Mouse (Mus musculus): Measurements from ENCODE around the gene Apol9b.

DNA sequence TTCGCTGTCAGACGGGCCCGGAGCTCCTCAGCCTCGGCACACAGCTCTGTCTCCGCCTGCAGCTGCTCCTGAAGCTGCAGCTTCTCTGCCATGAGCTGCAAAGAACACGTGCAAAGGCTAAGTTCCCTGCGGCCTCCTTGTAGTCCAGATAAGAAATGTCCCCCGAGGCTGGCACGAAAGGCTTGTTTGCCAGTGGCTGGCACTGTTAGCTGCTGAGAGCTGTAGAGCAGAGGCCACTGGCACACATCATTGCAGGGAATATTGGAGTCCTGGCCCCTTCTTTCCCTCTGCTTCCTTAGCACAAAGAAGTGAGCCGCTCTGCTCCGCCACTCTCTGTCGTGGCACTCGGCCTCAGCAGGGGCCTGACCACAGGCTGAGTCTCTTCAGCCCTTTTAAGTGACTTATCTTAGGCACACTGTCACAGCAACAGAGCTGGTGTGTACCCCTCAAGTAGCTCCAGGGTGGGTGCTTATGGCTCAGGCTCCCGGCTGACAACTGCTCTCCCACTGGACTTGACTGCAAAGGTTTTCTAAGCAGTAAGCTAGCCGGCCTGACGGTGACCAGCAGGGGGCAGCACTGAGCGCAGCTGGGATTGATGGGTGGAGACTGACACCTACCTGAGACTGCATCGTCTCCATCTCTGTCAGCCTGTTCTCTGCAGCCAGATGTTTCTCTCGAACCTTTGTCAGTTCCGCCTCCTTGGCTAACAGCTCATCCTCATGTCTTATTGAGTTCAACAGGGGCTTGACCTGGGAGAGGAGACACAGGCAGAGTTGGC is 46.5 kb downstream of the Apol9b start:
- TF ChIP-seq CTCF (IDR thresholded peaks at IDR 0.05; ENCODE audit: extremely low read depth, insufficient read depth, insufficient read length, insufficient replicate concordance): peak; percentile 93
- TF ChIP-seq POLR2A (IDR thresholded peaks at IDR 0.05; ENCODE audit: low read depth, low read length): no peak

All from spleen, adult 2 months (tissue).